Mouse (Mus musculus): Measurements from ENCODE around the gene Pikfyve.

GRCm38 (mm10) chr1:65230566-65230965 is 44.1 kb downstream of the Pikfyve start:
- TF ChIP-seq POLR2A (IDR thresholded peaks at IDR 0.05; ENCODE audit: low read depth, low read length) (no peak), CTCF (IDR thresholded peaks at IDR 0.05; ENCODE audit: extremely low read depth, insufficient read depth, insufficient read length, insufficient replicate concordance) (no peak)
